Mouse (Mus musculus): ENCODE data around the gene Atl1. TPM values are rescaled to one million over a fixed set of nuclear protein-coding genes. Genes with fewer than 3 reads are reported as not detected.

Atl1 gene
- total and polyA plus RNA-seq, 3 experiments = 0.50 to 1.0 TPM; not detected in 1

- Histone ChIP-seq H3K4me1 (ENCODE audit: control insufficient read depth in 1 of 2, insufficient read depth in 2 of 2, low read length in 2 of 2) (no peaks in the 10 kb centered on the region), H3K27ac (ENCODE audit: control insufficient read depth, low read depth, low read length) (no peak overlapping the region), H3K36me3 (ENCODE audit: control insufficient read depth in 1 of 2, insufficient read depth in 2 of 2, low read length in 2 of 2) (peaks cover 0 to 5% of the 10 kb centered on the region in 2 experiments; a peak in 1 of 4 replicates), H3K9me3 (replicated peaks; ENCODE audit: insufficient read depth, low read length) (no peaks in the 10 kb centered on the region), H3K9ac (ENCODE audit: control insufficient read depth, low read depth, low read length, poor library complexity, severe bottlenecking) (no peak overlapping the region), H3K79me2 (ENCODE audit: control insufficient read depth, insufficient read depth, low read length, poor library complexity) (no peaks in the 10 kb centered on the region), H3K27me3 (ENCODE audit: control insufficient read depth in 1 of 2, insufficient read depth in 2 of 2, low read length in 2 of 2) (no peaks in the 10 kb centered on the region), H3K4me3 (ENCODE audit: control insufficient read depth in 1 of 2, insufficient read depth in 1 of 2, low read depth in 2 of 2, low read length in 2 of 2) (no peak overlapping the region)
- TF ChIP-seq TAL1 (IDR thresholded peaks at IDR 0.05; ENCODE audit: low read length) (no peak), POLR2AphosphoS2 (IDR thresholded peaks at IDR 0.05; ENCODE audit: low read length) (no peak), BHLHE40 (IDR thresholded peaks at IDR 0.05; ENCODE audit: borderline replicate concordance, low read depth, low read length) (no peak), POLR2A (IDR thresholded peaks at IDR 0.05; ENCODE audit: control insufficient read depth in 1 of 2, insufficient read depth in 1 of 2, low read depth in 1 of 2, low read length in 2 of 2, poor library complexity in 1 of 2) (no peak), GATA1 (IDR thresholded peaks at IDR 0.05; ENCODE audit: low read depth, low read length) (no peak), CHD1 (IDR thresholded peaks at IDR 0.05; ENCODE audit: low read depth, low read length) (no peak), JUND (IDR thresholded peaks at IDR 0.05; ENCODE audit: low read depth, low read length) (no peak), USF2 (IDR thresholded peaks at IDR 0.05; ENCODE audit: borderline replicate concordance in 1 of 2, insufficient read depth in 1 of 2, low read depth in 1 of 2, low read length in 2 of 2) (no peak), SMC3 (IDR thresholded peaks at IDR 0.05; ENCODE audit: low read depth, low read length) (no peak), E2F4 (IDR thresholded peaks at IDR 0.05; ENCODE audit: borderline replicate concordance, low read depth, low read length) (no peak), MEF2A (IDR thresholded peaks at IDR 0.05; ENCODE audit: extremely low read depth, insufficient replicate concordance, low read depth, low read length, poor library complexity, severe bottlenecking) (no peak), ELF1 (IDR thresholded peaks at IDR 0.05; ENCODE audit: low read depth, low read length) (no peak)
- no peak for DNase-seq (ENCODE audit: low read depth, low spot score)
These were observed 48.6 kb upstream of the Atl1 start for GRCm38 (mm10) chr12:69843531-69844445.

DNA sequence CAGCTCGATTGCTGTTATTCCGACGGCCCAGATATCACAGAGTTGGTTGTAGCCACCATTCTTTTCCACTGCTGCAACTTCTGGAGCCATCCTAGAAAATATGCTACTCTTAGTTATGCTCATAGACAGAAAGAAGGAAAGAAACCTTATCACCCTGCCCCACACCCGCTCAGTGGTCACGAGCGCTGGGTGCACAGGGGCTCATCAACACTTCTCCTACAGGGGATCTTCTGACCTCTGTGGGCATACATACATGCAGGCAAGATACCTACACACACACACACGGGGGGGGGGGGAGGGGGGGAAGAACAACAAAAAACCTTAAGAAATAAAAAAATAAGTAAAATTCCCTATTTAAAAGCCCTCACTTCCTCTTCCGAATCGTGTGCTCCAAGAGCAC is 46.7 kb upstream of the Atl1 start:
- H3K36me3 ChIP-seq (ENCODE audit: control insufficient read depth in 1 of 2, insufficient read depth in 2 of 2, low read length in 2 of 2) = peaks cover 0 to 3% of the 10 kb centered on the region in 2 experiments; a peak in 1 of 4 replicates
- H3K9me3 ChIP-seq (replicated peaks; ENCODE audit: insufficient read depth, low read length) = no peaks in the 10 kb centered on the region
- no peaks in the 10 kb centered on the region for H3K27me3 ChIP-seq (ENCODE audit: control insufficient read depth in 1 of 2, insufficient read depth in 2 of 2, low read length in 2 of 2)
- H3K27ac ChIP-seq (ENCODE audit: control insufficient read depth, low read depth, low read length) = no peak overlapping the region
- DNase-seq (ENCODE audit: low read depth, low spot score) = no peak
- no peaks in the 10 kb centered on the region for H3K4me1 ChIP-seq (ENCODE audit: control insufficient read depth in 1 of 2, insufficient read depth in 2 of 2, low read length in 2 of 2)
- no peaks in the 10 kb centered on the region for H3K79me2 ChIP-seq (ENCODE audit: control insufficient read depth, insufficient read depth, low read length, poor library complexity)
- no peak overlapping the region for H3K4me3 ChIP-seq (ENCODE audit: control insufficient read depth in 1 of 2, insufficient read depth in 1 of 2, low read depth in 2 of 2, low read length in 2 of 2)
- TF ChIP-seq TAL1 (IDR thresholded peaks at IDR 0.05; ENCODE audit: low read length) (no peak), SIN3A (IDR thresholded peaks at IDR 0.05; ENCODE audit: low read length) (no peak), ELF1 (IDR thresholded peaks at IDR 0.05; ENCODE audit: low read depth, low read length) (no peak), MAX (IDR thresholded peaks at IDR 0.05; ENCODE audit: low read length) (no peak)
- H3K9ac ChIP-seq (ENCODE audit: control insufficient read depth, low read depth, low read length, poor library complexity, severe bottlenecking) = no peak overlapping the region
